Mouse (Mus musculus) embryonic stem cell, embryonic (primary cell): ENCODE results near the gene Tcp10b.
"Not testable (repeated sequence)": the region's sequence is repeated elsewhere in the genome, so short reads cannot be mapped to it uniquely, and the experiment has no call there.

ENCODE experiments used
- CTCF ChIA-PET, 4 experiments: fragments of 300-600 bp in 2 of 4; fragments of 350-600 bp in 2 of 4; sonication (Branson Sonifier 250); formaldehyde crosslinking; loops; one replicate each; lab custom pipeline; 2022; ENCODE audit warnings: inconsistent platforms in 2 of 4; lab: Charles Lee
- POLR2A ChIA-PET, 4 experiments: fragments of 300-600 bp in 2 of 4; fragments of 350-600 bp in 2 of 4; sonication (Branson Sonifier 250); formaldehyde crosslinking; loops; one replicate each; lab custom pipeline; 2022; ENCODE audit warnings: antibody characterized with exemption in 4 of 4, inconsistent platforms in 1 of 4; lab: Charles Lee

Tcp10b gene

DNA sequence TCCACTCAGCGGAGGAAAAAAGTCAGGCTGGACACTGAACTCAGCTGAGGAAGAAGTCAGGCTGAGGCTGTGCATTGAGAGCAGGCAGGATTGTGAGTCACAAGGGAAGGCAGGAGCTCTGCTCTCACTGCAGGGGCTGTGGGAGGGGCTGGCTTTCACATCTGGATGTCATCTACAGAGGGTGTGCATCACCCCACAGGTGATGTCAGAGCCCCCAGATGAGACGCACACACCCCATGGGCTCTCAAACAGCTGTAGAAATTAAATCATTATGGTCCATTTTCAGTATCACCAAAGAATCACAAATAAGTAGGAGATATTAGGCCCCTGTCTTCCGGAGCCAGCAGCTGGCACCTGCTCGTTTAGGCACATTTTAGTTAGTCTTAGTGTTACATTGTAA lies 70.8 kb downstream of the Tcp10b start, which contains the start of gene Unc93a:
Unc93a (minus strand) TSS at position 101 of the 400 bp plus-strand sequence.
- CTCF ChIA-PET, POLR2A ChIA-PET: not testable (repeated sequence)
